In the genomic region with DNA sequence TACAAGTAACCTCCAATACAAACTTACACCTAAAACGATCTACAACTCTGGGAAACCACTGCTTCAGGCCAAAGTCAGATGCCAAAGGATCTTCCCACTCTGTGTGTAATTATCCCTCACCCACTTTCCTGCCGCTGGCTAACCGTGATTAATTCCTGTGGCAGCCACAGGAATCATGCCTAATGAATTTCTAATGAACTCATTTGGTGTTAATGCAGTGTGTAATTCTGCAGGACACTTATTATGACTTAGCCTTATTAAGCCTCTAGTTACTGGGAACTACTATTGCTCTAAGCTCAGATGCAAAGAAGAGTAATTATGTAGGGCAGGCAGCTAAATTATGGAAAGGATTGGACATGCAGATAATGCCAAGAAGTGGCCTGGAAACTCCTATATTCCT, we compare ENCODE assay signal across 31 mouse cellular contexts. TPM values are rescaled to one million over a fixed set of nuclear protein-coding genes. Genes with fewer than 3 reads are reported as not detected.
DNase-seq lines count a peak whose midpoint lies in the region; ATAC-seq and TF ChIP-seq lines count a peak whose summit lies in the region.
"Had no signal": no experiment of that assay in that cellular context is flagged by ENCODE, and none has a peak within 500 bp of the region (broad histone marks: within the 10 kb centered on the region; RNA-seq: fewer than 3 reads in every experiment).

No protein-coding gene starts in this region.

- H3K4me2 ChIP-seq in midbrain, embryonic 15.5 days: no peak overlapping the region
- H3K4me2 ChIP-seq in hindbrain, embryonic 16.5 days (ENCODE audit: low read length): no peak overlapping the region
- H3K4me2 ChIP-seq: embryonic facial prominence, embryonic 12.5 days; heart, embryonic 15.5 days; limb, embryonic 12.5 days; liver, embryonic 11.5 days had no signal

- H3K9me3 ChIP-seq in midbrain, embryonic 15.5 days: no peaks in the 10 kb centered on the region
- H3K9me3 ChIP-seq in midbrain, embryonic 10.5 days (replicated peaks): no peaks in the 10 kb centered on the region
- no peaks in the 10 kb centered on the region for H3K9me3 ChIP-seq in hindbrain, embryonic 16.5 days (ENCODE audit: control insufficient read depth, low read length)
- H3K9me3 ChIP-seq: embryonic facial prominence, embryonic 12.5 days; heart, embryonic 15.5 days; limb, embryonic 12.5 days had no signal

- ATAC-seq in midbrain, embryonic 15.5 days (replicated peaks): no peak
- 0 out of 2 replicates have a peak, but pooled peaks have one; percentile 56 for ATAC-seq in hindbrain, embryonic 16.5 days
- ATAC-seq: forebrain, embryonic 16.5 days; intestine, embryonic 16.5 days; liver, postnatal 0 days; lung, postnatal 0 days had no signal

- DNase-seq in midbrain, embryonic 10.5 days (ENCODE audit: low spot score): no peak
- DNase-seq in fat pad, adult 2 months (ENCODE audit: extremely low read depth, low read depth, low spot score): peak; percentile 30
- no peak for DNase-seq in layer of hippocampus, adult 11-12 months (ENCODE audit: low spot score)
- no peak for DNase-seq in left cerebral cortex, adult 2 months (ENCODE audit: extremely low spot score in 1 of 2, low spot score in 2 of 2)
- DNase-seq in ovary, postnatal 14 days (ENCODE audit: low spot score): no peak
- DNase-seq: adrenal gland, postnatal 10 days; cerebellum, adult 2 months; cerebellum, postnatal 25 days; gastrocnemius, postnatal 36 days; heart, postnatal 36 days; kidney, adult 9 months; kidney, postnatal 25 days; layer of hippocampus, postnatal 36 days; liver, postnatal 0 days; thymus, postnatal 14 days had no signal

- no peak for TF ChIP-seq CTCF in left cerebral cortex, adult 2 months (IDR thresholded peaks at IDR 0.05)

- H3K9ac ChIP-seq in midbrain, embryonic 15.5 days: no peak overlapping the region
- no peak overlapping the region for H3K9ac ChIP-seq in hindbrain, embryonic 16.5 days (ENCODE audit: low read depth, low read length)
- H3K9ac ChIP-seq: embryonic facial prominence, embryonic 12.5 days; heart, embryonic 15.5 days; limb, embryonic 12.5 days; liver, postnatal 0 days had no signal

- H3K4me1 ChIP-seq in midbrain, embryonic 15.5 days: peaks cover 5% of the 10 kb centered on the region; the same call in 1 of the 2 replicates
- H3K4me1 ChIP-seq in midbrain, embryonic 10.5 days: peaks cover 11% of the 10 kb centered on the region
- H3K4me1 ChIP-seq in hindbrain, embryonic 16.5 days (ENCODE audit: control insufficient read depth, insufficient read depth, low read depth, low read length): peaks cover 4% of the 10 kb centered on the region; the same call in 1 of the 2 replicates
- H3K4me1 ChIP-seq: limb, embryonic 12.5 days had no signal

- H3K27me3 ChIP-seq in midbrain, embryonic 15.5 days (replicated peaks): no peaks in the 10 kb centered on the region
- H3K27me3 ChIP-seq in midbrain, embryonic 10.5 days (ENCODE audit: low read depth, poor library complexity, severe bottlenecking): no peaks in the 10 kb centered on the region
- H3K27me3 ChIP-seq in hindbrain, embryonic 16.5 days (replicated peaks; ENCODE audit: control insufficient read depth, insufficient read depth, low read length): no peaks in the 10 kb centered on the region
- H3K27me3 ChIP-seq: embryonic facial prominence, embryonic 12.5 days; heart, embryonic 15.5 days; limb, embryonic 12.5 days had no signal

- H3K27ac ChIP-seq in midbrain, embryonic 15.5 days: peak overlapping the region; percentile 45; the same call in 1 of the 2 replicates
- no peak overlapping the region for H3K27ac ChIP-seq in midbrain, embryonic 10.5 days (replicated peaks)
- H3K27ac ChIP-seq in hindbrain, embryonic 16.5 days (ENCODE audit: low read depth, low read length): no peak overlapping the region; the same call in 1 of the 2 replicates
- no peak overlapping the region for H3K27ac ChIP-seq in left cerebral cortex, adult 2 months
- H3K27ac ChIP-seq: embryonic facial prominence, embryonic 12.5 days; heart, embryonic 15.5 days; limb, embryonic 12.5 days; macrophage had no signal

- 42% methylated on average over 3 of the region's 3 CpGs for WGBS in midbrain, embryonic 15.5 days
- 84% methylated on average over 3 of the region's 3 CpGs for WGBS in midbrain, embryonic 10.5 days
- WGBS in hindbrain, embryonic 16.5 days: 24% methylated on average over 3 of the region's 3 CpGs

- H3K4me3 ChIP-seq in midbrain, embryonic 15.5 days: no peak overlapping the region
- no peak overlapping the region for H3K4me3 ChIP-seq in midbrain, embryonic 10.5 days
- no peak overlapping the region for H3K4me3 ChIP-seq in hindbrain, embryonic 16.5 days (ENCODE audit: low read length)
- H3K4me3 ChIP-seq in left cerebral cortex, adult 2 months: no peak overlapping the region
- H3K4me3 ChIP-seq: embryonic facial prominence, embryonic 12.5 days; heart, embryonic 15.5 days; limb, embryonic 12.5 days had no signal

- H3K36me3 ChIP-seq in midbrain, embryonic 15.5 days (replicated peaks): no peaks in the 10 kb centered on the region
- no peaks in the 10 kb centered on the region for H3K36me3 ChIP-seq in midbrain, embryonic 10.5 days
- H3K36me3 ChIP-seq in hindbrain, embryonic 16.5 days (ENCODE audit: control insufficient read depth, insufficient read depth, low read length): no peaks in the 10 kb centered on the region
- H3K36me3 ChIP-seq: embryonic facial prominence, embryonic 12.5 days; heart, embryonic 15.5 days; limb, embryonic 12.5 days had no signal

- intact Hi-C loops in left cerebral cortex, adult 2 months (cut with DNase I): no loop called here

RNA-seq across cellular contexts. Expression of a gene that starts 7.1 kb away (rescaled TPM):
- polyA plus RNA-seq in midbrain, embryonic 15.5 days (2015; fragmentation: Nextera tagmentation; extraction: Ambion mirVana): not detected in 2 replicates
- not detected in 2 replicates for polyA plus RNA-seq in midbrain, embryonic 10.5 days (2016; fragmentation: Nextera tagmentation; extraction: Ambion mirVana)
- not detected in 2 replicates for polyA plus RNA-seq in hindbrain, embryonic 16.5 days (2015; fragmentation: Nextera tagmentation; extraction: Ambion mirVana)
- not detected for total RNA-seq in left cerebral cortex, adult 2 months (2021)
- total RNA-seq: adrenal gland, postnatal 10 days; gastrocnemius, postnatal 36 days; heart, postnatal 36 days; layer of hippocampus, adult 8-10 months; layer of hippocampus, postnatal 36 days; left cerebral cortex, postnatal 14 days; MEL; neutrophil, adult 5-6 weeks had no signal
- polyA plus RNA-seq: C2C12; cerebellum, adult 2 months; embryonic facial prominence, embryonic 12.5 days; forebrain, embryonic 16.5 days; heart, embryonic 15.5 days; limb, embryonic 12.5 days; liver, embryonic 11.5 days; liver, postnatal 0 days; macrophage; spleen, adult 2 months had no signal

RNA-seq across cellular contexts. Expression of a gene that starts 21.6 kb away (rescaled TPM):
- polyA plus RNA-seq in midbrain, embryonic 15.5 days (2015; fragmentation: Nextera tagmentation; extraction: Ambion mirVana): 4.1 and 4.2 TPM in 2 replicates
- 12.1 and 14.2 TPM in 2 replicates for polyA plus RNA-seq in midbrain, embryonic 10.5 days (2016; fragmentation: Nextera tagmentation; extraction: Ambion mirVana)
- 2.2 and 3.3 TPM in 2 replicates for polyA plus RNA-seq in hindbrain, embryonic 16.5 days (2015; fragmentation: Nextera tagmentation; extraction: Ambion mirVana)
- under 1 TPM; 0.61 to 0.77 TPM for total RNA-seq in left cerebral cortex, adult 2 months (2021)
- total RNA-seq: gastrocnemius, postnatal 36 days; MEL had no signal
- polyA plus RNA-seq: macrophage had no signal
